Mouse (Mus musculus) ES-Bruce4 (cell line): Measurements from ENCODE around the gene Arpp19. TPM values are rescaled to one million over a fixed set of nuclear protein-coding genes. Genes with fewer than 3 reads are reported as not detected.

Experiments
- H3K27ac ChIP-seq: 2 replicates; pipeline ENCODE4 v1.5.1; 2012; ENCODE audit warnings: low read length, inconsistent platforms; ENCODE audit not compliant: insufficient read depth
- H3K27me3 ChIP-seq: 2 replicates; pipeline ENCODE4 v1.6.1; 2012; ENCODE audit warnings: mild to moderate bottlenecking, low read length, inconsistent platforms; ENCODE audit not compliant: control insufficient read depth, poor library complexity, insufficient read depth, severe bottlenecking
- H3K36me3 ChIP-seq: 2 replicates; pipeline ENCODE4 v1.6.1; 2012; ENCODE audit warnings: inconsistent platforms, mild to moderate bottlenecking, low read length, moderate library complexity; ENCODE audit not compliant: control insufficient read depth, poor library complexity, insufficient read depth, severe bottlenecking
- H3K4me1 ChIP-seq: one replicate; pipeline ENCODE4 v1.8.1; 2011; ENCODE audit warnings: low read length; ENCODE audit not compliant: control insufficient read depth, insufficient read depth
- H3K4me3 ChIP-seq: 2 replicates; pipeline ENCODE4 v1.5.1; 2011; ENCODE audit warnings: low read depth, mild to moderate bottlenecking, low read length
- H3K9ac ChIP-seq: 2 replicates; pipeline ENCODE4 v1.6.1; 2012; ENCODE audit warnings: low read depth, mild to moderate bottlenecking, inconsistent platforms; ENCODE audit not compliant: poor library complexity, severe bottlenecking
- H3K9me3 ChIP-seq: replicated peaks from 2 replicates; pipeline ENCODE4 v1.6.1; 2012; ENCODE audit warnings: mild to moderate bottlenecking, low read length, inconsistent platforms; ENCODE audit not compliant: control insufficient read depth, poor library complexity, insufficient read depth, severe bottlenecking
- CTCF ChIP-seq: IDR thresholded peaks from one replicate; pipeline ENCODE4 v1.8.1; 2011; ENCODE audit warnings: low read depth, low read length
- EP300 ChIP-seq: IDR thresholded peaks from 2 replicates; pipeline ENCODE4 v1.6.1; 2011; ENCODE audit warnings: low read depth, low read length; ENCODE audit not compliant: insufficient read depth
- POLR2A ChIP-seq: IDR thresholded peaks from one replicate; pipeline ENCODE4 v1.8.1; 2011; ENCODE audit warnings: low read length; ENCODE audit not compliant: insufficient read depth
- polyA plus RNA-seq: library from polyadenylated mRNA; stranded (reverse); fragments of >200 nt; gene quantifications from 2 replicates; pipeline ENCODE4 v1.2.4, GENCODE M21; 2011; ENCODE audit warnings: low read depth; ENCODE audit not compliant: missing spikeins, insufficient read depth, insufficient read length

Arpp19 gene
- polyA plus RNA-seq, 1 experiment, result 262 TPM

DNA sequence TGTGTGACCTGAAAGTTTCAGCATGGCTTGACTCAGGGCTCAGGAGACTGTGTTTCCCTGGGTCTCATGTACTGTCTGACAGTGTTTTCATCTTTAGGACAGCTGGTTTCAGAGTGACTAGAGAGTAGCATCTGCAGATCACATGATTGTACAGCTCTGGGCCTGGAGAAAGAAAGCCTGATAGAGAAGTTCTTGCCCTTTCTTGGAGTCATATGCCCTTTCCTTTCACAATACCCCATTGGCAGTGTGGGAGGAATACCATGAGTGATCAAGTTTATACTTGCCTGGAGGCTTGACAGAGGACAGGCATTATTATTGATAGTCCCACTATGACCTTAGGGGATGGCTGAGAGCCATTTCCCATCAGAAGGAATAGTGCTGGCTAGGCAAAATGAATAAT, 39.8 kb downstream of the Arpp19 start:
- no peak overlapping the region for H3K27ac ChIP-seq
- H3K9me3 ChIP-seq, result no peaks in the 10 kb centered on the region; the same call in 1 of the 2 replicates
- TF ChIP-seq CTCF, result no peak
- TF ChIP-seq EP300, result no peak
- no peak for TF ChIP-seq POLR2A
- no peaks in the 10 kb centered on the region for H3K4me1 ChIP-seq
- H3K9ac ChIP-seq, result no peak overlapping the region
- H3K27me3 ChIP-seq, result no peaks in the 10 kb centered on the region
- H3K36me3 ChIP-seq, result no peaks in the 10 kb centered on the region
- H3K4me3 ChIP-seq, result no peak overlapping the region

DNA sequence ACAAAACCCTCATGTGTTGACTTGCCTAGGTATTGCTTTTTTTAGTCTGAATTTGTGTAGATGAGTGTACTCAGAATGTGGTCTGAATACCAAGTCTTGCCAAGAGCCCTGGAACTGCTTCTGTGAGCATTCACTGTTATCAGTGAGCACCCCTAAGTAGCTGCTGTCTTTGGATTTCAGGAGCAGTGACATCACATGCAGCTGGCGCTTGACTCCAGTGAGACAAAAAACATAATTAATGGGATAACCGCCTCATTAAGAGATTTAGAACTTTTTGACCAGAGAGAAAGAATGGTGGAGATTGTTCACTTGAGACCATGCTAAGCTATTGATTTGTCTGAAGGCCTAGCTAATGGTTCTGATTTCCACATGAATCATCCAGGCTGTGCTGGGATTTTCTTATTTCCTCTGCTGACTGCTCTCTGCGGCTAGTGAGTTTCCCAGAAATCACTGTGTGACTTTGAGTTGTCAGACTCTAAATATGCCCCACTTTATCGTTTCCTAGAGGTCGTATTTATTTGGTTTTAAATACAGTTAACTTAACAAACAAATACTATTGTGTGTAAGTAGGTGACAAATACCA, 47.9 kb downstream of the Arpp19 start:
- no peak for TF ChIP-seq CTCF
- no peak for TF ChIP-seq EP300
- TF ChIP-seq POLR2A, result no peak
- H3K4me3 ChIP-seq, result no peak overlapping the region
- H3K36me3 ChIP-seq, result no peaks in the 10 kb centered on the region
- no peaks in the 10 kb centered on the region for H3K27me3 ChIP-seq
- peak overlapping the region; percentile 36; the same call in 1 of the 2 replicates for H3K27ac ChIP-seq
- no peaks in the 10 kb centered on the region; the same call in 1 of the 2 replicates for H3K9me3 ChIP-seq
- H3K9ac ChIP-seq, result no peak overlapping the region
- no peaks in the 10 kb centered on the region for H3K4me1 ChIP-seq

DNA sequence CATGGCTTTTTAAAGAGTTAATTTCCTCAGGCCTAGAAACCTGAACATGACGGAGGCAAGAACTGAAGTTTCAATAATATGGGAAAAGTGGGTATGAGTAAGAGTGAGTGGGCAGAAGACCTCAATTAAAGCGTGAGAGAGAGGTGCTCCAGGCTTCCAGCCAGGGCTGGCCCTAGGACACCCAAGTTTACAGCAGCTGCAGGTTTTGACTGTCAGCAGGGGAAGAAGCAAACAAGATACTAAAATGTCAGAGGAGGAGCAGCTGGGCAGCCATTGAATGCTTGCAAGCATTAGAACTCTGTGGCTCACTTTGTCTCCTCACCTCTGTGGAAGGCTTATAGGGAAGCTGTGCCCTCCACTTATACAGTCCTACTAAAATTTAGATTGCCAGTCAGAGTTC, 50.4 kb downstream of the Arpp19 start:
- no peaks in the 10 kb centered on the region for H3K36me3 ChIP-seq
- no peak overlapping the region for H3K9ac ChIP-seq
- H3K9me3 ChIP-seq, result no peaks in the 10 kb centered on the region
- TF ChIP-seq POLR2A (no peak), EP300 (no peak), CTCF (no peak)
- no peak overlapping the region for H3K27ac ChIP-seq
- H3K27me3 ChIP-seq, result no peaks in the 10 kb centered on the region
- no peak overlapping the region for H3K4me3 ChIP-seq
- no peaks in the 10 kb centered on the region for H3K4me1 ChIP-seq

DNA sequence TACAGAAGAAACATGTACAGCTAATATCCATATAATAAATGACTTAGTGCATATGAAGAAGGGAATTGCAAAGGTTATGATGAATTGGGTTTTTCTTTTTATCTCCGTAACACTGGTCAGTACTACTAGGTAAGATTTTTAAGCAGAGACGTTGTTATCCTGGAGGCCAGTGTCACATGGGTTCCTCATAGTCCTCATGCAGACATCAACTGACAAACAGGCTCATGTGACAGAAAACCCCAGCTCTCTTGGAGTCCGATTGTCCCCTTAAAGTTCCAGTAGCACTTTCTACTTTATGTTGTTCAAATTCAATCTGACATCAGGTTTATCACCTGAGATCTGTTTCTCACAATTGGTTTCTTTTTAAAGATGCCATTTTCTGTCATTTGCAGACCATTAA, 51.9 kb downstream of the Arpp19 start:
- no peaks in the 10 kb centered on the region for H3K9me3 ChIP-seq
- H3K27me3 ChIP-seq, result no peaks in the 10 kb centered on the region
- no peaks in the 10 kb centered on the region for H3K36me3 ChIP-seq
- no peak overlapping the region for H3K9ac ChIP-seq
- no peak for TF ChIP-seq EP300
- no peak for TF ChIP-seq CTCF
- no peak for TF ChIP-seq POLR2A
- H3K4me1 ChIP-seq, result no peaks in the 10 kb centered on the region
- H3K4me3 ChIP-seq, result no peak overlapping the region
- H3K27ac ChIP-seq, result no peak overlapping the region

GRCm38 (mm10) chr9:75092134-75092533, 54.7 kb downstream of the Arpp19 start:
- no peak for TF ChIP-seq CTCF
- TF ChIP-seq EP300, result no peak
- no peak for TF ChIP-seq POLR2A
- Histone ChIP-seq H3K9ac (no peak overlapping the region), H3K27ac (no peak overlapping the region), H3K9me3 (no peaks in the 10 kb centered on the region), H3K36me3 (no peaks in the 10 kb centered on the region), H3K4me3 (no peak overlapping the region), H3K27me3 (no peaks in the 10 kb centered on the region), H3K4me1 (no peaks in the 10 kb centered on the region)

DNA sequence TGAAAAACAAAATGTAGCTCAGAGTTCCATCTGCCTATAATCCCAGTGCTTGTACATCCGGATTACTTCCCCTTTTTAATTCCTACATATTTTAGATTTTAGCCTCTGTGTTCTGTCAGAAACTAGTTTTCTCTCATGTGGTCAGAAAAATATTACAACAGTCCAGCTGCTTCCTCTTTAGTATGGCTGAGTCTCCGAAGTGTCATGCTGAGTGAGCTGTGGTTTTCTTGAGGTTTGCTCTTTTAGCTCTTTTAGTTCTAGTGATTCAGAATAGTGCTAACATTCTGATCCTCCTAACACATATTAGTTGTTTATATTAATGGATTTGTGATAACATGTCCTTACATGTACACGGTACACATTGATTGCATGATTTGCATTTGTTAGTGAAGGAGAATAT, 57.3 kb downstream of the Arpp19 start:
- Histone ChIP-seq H3K27me3 (no peaks in the 10 kb centered on the region), H3K27ac (no peak overlapping the region), H3K4me3 (no peak overlapping the region), H3K9ac (no peak overlapping the region), H3K4me1 (no peaks in the 10 kb centered on the region), H3K36me3 (no peaks in the 10 kb centered on the region), H3K9me3 (no peaks in the 10 kb centered on the region)
- no peak for TF ChIP-seq POLR2A
- no peak for TF ChIP-seq CTCF
- TF ChIP-seq EP300, result no peak
